Mouse (Mus musculus): Measurements from ENCODE around the gene Diaph2.
"Not testable (repeated sequence)": the region's sequence is repeated elsewhere in the genome, so short reads cannot be mapped to it uniquely, and the experiment has no call there.

Gene Diaph2

DNA sequence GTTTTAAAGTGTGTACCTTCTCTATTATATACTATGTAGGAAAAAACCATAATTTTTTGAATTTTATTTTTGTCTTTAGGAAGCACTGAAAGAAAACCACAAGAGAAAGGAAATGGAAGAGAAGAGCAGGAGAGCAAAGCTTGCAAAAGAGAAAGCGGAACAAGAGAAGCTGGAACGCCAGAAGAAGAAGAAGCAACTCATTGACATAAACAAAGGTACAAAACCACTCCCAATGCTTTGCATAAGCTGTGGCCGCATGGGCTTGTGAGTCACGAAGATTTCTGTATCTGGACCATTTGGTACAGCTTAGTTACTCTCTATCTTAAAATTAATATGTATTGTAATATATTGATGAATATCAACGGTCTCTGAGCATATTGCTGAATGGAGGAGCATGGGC, 540.2 kb downstream of the Diaph2 start:
- no peak for DNase-seq (ENCODE audit: low spot score)

DNA sequence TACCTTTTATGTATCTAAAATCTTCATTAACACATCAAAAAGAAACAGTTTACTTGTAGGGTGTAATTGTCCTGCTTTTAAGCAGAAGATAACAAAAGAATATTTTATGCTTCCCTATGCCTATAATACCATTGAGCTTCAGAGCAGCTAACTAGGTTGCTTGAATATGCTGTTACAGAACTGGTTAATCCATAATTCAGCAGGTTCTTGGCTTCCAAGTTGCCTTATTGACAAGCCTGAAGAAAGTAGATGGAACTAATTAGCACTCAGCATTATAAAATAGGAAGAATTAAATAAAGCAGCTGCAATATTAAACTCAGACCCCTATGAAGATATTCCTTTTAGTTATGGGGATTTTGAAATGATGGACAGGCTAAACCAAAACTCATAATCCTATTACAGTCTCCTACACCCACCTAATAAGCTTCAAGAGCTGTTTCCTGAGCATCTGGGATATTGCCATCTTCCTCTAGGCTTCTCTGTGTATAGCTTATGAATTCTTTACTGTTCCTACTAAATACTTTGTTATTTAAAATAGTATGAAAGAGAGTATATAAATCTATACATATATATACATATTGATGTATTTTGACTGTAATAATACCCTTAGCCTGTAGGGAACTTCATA, 601.4 kb downstream of the Diaph2 start:
- DNase-seq (ENCODE audit: low spot score) = no peak

DNA sequence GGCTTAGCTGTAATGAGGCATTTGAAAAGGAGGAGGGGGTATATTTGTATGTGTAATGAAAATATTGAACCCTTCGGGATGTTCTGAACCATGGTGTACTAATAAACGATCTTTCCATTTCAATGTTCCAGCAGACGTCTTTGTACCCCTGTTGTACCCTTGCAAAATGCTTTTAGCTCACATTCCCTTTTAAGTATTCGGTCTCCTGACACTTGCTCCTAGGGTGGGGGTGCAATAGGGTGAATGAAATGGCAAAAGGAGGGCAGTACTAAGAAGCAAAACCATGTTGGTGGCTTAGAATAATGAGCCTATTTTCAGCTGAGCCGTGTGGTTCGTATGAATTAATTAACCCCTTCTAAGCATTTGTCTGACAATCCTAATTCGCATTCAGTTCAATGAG, 601.9 kb downstream of the Diaph2 start:
- DNase-seq (ENCODE audit: low spot score) = no peak

DNA sequence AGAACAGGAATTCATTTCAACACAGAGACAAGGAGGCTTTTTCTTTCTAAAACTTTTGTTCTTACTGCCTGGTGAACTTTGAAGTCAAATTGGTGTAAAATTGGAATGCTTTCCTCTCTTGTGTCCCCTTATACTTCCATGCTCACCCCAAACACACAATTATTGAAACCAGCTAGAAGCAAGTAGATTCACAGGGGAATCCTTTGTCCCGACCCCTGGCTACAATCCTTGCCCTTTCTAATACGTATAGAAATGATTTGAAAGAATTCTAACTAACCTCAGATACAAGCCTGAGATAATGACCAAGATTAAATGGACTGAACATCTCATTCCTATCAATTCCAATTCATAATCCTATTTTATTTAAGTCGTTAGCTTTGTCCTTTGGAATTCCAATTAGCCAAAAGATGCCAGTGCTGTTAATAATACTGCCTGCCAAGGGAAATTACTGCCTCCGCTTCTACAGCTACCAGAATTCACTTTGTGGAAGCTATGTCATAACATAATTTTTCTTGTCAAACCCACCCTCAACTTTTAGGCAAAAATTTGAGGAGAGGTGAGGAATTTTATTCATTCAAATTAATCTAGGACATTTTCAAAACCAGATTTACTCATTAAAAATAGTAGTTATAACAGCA, 644.1 kb downstream of the Diaph2 start:
- DNase-seq (ENCODE audit: low spot score) = no peak

DNA sequence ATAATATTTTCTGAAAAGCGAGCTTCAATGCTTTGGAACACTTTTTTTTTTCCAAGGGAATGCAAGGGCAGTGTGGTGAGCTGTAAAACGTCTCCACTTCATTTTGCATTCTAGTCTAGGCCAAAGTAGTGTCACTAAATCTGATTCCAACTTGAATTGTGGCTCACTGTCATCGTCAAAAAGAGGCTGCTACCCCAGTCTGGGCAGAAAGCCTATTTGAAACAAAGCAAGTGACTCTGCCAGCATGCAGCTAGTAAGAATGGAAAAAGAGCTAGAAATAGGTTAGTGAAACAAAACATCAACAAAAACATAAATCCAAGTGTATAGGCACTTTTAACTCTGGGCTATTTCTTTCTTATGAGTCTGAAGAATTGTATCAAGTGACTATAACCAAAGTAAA, 653.7 kb downstream of the Diaph2 start:
- DNase-seq (ENCODE audit: low spot score) = no peak

DNA sequence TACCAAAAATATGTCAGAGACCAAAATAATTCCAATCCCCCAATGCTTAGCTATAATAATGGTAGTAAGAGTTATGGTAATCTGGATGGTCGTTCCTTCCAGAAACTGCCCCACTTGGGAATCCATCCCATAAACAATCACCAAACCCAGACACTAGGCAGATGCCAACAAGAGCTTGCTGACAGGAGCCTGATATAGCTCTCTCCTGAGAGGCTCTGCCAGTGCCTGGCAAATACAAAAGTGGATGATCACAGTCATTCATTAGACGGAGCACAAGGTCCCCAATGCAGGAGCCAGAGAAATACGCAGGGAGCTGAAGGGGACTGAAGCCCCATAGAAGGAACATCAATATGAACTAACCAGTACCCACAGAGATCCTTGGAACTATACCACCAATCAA, 657.9 kb downstream of the Diaph2 start:
- not testable (repeated sequence) for DNase-seq (ENCODE audit: low spot score)

DNA sequence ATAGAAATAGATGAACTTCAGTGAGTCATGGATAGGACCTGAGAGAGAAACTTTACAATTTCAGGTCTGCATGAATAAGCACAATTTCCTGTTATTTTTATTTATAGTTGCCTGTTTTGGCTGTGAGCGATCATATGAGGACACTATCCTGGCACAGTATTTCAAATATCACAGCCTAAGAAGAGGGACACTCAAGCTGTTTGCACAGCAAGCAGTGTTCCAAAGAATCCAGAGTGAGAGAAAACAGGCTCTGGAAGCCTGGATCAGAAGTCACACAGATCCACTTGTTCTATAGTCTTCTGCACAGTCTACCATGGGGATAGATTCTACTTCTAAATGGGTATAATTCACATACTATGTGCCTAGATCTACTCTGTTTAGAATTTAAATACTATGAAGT, 659.4 kb downstream of the Diaph2 start:
- DNase-seq (ENCODE audit: low spot score) = no peak

DNA sequence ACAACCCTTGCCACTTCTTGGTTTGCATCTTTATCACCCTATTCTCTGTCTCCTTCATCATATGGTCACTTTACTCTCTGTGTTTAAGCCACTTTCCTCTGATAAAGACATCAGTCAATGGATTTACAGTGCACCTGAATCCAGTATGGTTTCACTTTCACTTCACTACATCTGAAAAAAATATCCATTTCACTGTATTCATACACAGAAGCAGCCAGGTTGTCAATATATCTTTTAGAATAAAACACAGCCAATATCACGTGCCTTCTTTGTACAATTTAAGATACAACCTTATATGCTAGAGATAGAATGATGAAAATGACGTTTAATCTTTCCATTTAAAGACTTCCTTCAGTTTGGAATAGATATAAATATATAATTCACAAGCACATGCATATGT, 673.6 kb downstream of the Diaph2 start:
- no peak for DNase-seq (ENCODE audit: low spot score)

DNA sequence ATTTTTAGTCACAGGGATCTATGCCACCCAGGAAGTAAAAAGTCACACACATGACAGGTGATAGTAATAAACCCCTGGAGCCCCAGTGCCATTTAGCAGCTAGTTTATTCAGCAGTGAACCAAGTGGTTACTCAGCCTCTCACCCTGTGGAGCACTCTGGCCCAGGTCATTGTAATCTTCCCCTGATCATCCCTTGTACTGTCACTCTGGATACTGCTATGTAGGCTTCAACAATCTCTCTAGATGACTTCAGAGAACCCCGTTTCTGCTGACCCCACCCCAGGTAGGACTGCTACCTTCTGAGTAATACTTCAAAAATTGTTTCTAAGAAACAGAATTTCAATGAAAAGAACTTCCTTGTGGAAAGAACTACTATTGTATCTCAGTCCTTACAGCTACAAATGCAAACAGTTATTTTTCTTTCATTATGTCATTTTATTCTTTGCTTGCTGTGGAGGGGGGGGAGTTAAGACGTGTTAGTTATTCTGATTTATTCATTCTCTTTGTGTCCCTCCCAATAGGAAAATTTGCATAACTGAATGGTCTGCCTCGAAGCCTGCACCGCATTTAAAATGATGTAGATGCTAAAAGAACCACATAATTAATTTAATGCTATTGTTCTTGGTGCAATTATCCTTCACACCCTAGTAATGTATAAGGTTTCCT, 702.4 kb downstream of the Diaph2 start:
- DNase-seq (ENCODE audit: low spot score) = no peak

DNA sequence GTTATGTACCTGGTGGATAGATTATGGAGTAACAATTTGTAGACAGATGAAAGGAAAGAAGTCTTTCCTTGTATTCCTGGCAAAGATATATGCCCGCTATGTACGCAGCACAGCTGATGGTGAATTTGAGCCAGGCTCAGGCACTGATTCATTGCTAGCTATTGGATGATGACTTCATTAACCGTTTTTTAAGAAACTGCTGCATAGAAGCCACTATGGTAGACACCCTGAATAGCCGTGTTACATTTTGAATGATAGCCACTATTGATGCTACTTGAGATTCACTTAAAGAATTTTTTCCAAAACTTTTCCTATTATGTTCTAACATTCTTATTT, 702.9 kb downstream of the Diaph2 start:
- no peak for DNase-seq (ENCODE audit: low spot score)

DNA sequence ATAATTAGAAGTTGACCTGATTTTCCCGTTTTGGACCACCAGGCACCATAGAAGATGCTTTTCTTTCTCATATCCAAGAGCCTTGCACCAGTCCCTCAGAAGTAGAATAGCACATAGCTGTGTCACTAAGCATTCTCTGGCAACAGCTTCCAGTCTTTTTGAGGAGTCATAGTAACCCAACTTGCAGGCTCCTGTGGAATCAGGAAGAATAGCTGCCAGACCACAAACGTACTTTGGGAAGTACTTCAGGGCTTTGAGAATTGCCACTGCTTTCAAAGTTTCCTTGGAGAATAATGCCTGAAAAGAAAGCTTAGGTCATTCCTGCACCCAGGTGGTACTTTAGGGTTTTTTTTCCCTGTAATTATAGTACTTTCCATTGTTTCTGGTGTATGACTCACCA, 723.6 kb downstream of the Diaph2 start:
- no peak for DNase-seq (ENCODE audit: low spot score)

DNA sequence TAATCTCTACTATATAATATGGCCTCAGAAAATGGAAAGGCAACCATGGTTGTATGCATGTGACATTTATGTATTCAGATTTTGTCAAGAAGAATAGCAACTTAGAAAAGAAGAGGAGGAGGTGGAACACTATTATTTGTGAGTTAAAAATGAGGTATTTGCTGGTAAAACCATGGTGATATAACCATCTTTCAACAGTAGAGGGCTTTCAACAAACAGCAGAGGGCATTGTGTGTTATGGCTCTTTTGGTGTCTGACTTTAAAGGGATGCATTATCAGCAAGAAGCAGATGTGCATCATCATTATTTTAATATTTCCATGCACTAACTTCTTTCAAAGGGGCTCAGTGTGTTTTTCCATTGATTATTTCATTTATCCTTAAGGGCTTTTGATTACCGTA, 731.3 kb downstream of the Diaph2 start:
- no peak for DNase-seq (ENCODE audit: low spot score)

DNA sequence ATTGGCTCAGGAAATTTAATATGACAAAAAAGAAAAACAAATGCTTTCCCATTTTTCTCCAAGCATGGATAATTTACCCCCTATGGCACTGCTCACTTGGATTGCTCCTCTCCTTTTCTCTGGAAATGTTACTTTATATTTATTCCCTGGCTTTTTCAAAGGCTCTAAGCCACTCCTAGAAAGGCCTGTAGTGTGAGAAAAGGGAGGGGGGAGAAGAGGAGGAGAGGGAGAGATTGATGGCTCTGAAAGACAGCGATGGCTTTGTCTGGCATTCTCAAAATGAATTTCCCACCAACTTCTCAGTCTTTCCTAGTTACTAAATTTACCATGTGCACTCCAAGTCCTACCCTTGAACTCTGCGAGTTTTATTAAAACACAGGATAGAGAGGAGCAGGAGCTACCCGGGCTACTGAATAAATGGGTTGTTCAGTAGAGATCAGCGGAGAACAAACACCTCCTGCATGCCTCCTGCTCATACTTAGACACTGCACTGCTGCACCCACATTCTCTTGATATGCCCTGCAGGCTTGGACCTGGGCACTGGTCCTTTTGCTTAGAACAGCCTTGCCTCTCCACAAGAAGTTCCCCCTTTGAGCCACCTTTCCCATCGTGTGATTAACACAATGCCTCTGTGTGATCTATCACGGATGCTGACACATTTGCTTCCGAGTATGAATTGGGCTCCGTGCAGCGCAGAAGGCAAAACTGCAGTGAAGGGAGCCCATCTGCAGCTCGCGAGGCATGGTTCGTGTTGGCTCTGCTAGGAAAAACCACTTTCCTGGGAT, 753.3 kb downstream of the Diaph2 start:
- DNase-seq (ENCODE audit: low spot score) = no peak

DNA sequence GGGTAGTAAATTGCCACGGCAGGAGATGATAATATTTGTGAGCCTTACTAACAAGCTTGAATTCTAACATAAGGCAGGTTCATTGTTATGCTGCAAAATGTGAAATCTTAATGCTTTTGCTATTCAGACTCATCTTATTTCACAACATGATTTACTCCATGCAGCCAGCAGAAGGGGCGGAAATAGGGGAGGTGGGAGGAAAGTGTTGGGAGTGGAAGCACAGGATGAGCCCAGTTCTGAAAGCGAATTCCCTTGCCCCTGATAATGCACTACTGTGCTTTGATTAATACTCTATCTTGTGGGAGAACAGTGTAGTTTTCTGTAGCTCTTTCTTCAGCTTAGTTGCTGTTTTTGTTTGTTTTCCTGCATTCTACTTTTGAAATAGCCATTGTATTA, 753.9 kb downstream of the Diaph2 start:
- DNase-seq (ENCODE audit: low spot score) = no peak

DNA sequence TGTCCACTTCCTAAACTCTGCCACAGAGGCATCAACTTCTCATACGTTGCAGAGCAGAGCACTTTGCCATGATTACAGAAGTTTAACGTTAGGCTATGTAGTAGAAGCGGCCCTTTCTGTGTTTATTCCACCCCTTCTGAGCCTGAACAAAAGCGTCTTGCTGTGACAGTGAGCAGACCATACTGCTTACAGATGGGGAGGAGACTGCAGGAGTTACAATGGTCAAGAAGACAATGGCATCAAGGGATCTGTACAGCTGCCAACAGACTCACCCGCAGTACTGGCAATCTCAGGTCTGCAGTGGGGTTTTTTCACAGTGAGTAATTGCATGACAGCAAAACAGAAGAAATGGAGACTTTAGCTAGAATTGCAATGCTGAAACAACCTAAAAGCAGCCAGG, 756.1 kb downstream of the Diaph2 start:
- no peak for DNase-seq (ENCODE audit: low spot score)
